Mouse (Mus musculus) brain, embryonic 14.5 days (tissue): Measurements from ENCODE around the gene Ptprz1.

Experiments
- CTCF ChIP-seq: fragments of 200-500 bp; IDR thresholded peaks from 2 replicates; pipeline ENCODE4 v1.5.1; 2012; ENCODE audit warnings: inconsistent platforms, mild to moderate bottlenecking, moderate library complexity, borderline replicate concordance; ENCODE audit not compliant: insufficient read depth, insufficient read length; ENCODE audit errors: extremely low read depth
- POLR2A ChIP-seq: fragments of 200-500 bp; IDR thresholded peaks from 2 replicates; pipeline ENCODE4 v1.6.1; 2012; ENCODE audit warnings: mild to moderate bottlenecking, inconsistent platforms, borderline replicate concordance; ENCODE audit not compliant: poor library complexity, insufficient read depth, insufficient read length, severe bottlenecking; ENCODE audit errors: extremely low read depth

DNA sequence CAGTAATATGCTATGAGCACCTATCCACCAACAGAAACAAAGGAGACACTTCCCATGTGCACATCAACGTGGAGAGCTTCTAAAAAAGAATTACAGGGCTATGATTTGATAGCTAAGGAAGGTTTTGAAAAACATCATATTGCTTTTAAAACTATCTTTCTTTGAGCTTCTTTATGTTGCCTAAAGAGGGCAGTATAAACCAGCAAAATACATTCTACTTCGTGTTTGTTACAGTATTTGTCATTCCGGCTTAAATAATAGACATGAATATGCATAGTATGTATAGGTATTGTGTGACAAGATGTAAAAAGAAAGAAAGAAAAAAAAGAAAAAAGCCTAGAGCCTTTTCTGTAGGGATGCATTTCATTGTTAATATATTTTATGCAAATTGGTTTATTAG is 127.8 kb downstream of the Ptprz1 start:
- TF ChIP-seq POLR2A (no peak), CTCF (no peak)
